In the genomic region with DNA sequence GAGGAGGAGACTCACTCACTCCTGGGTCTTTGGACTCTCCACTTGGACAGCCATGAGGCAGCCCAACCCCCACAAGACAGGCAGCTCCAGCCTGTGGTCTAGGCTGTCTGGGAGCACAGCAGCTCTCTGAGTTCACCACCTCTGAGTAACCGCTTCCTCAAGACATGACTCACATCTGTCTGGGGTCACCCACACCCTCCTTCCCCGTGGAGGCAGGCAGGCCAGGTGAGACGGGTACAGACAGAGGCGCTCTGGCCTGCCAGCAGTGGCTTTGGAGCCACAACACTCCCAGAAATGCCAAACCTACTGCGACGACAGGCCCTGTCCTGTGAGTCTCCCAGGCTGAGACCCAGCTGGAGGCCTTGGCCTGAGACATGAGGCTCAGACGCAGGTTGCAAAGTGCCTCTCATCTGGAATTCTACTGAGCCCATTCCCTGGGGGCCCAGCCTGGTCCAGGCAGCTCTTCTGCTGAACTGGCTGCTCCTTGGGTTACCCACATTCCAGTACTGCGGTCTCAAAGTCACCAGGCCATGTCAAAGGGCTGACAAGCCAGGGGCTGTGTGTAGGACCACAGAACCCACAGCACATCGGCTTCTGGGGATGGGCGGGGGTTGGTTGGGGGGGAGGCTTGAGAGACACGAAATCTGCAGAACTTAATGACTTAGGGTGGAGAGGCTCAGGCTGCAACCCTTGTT, we compare ENCODE assay signal across 1 mouse cellular context.
TF ChIP-seq lines count a peak whose summit lies in the region.

No protein-coding gene starts in this region.

TF ChIP-seq in CH12.LX, 34 proteins besides CTCF, POLR2A, EP300 and RAD21 (continued from another document):
- no peak for TF ChIP-seq RCOR1 (conservative IDR thresholded peaks at IDR 0.05; ENCODE audit: low read depth, low read length)
